Mouse (Mus musculus): ENCODE data around the gene Gm17654. TPM values are rescaled to one million over a fixed set of nuclear protein-coding genes. Genes with fewer than 3 reads are reported as not detected.
"Not testable (repeated sequence)": the region's sequence is repeated elsewhere in the genome, so short reads cannot be mapped to it uniquely, and the experiment has no call there.

Gene Gm17654
- polyA plus RNA-seq, 1 experiment from 2014 or later, result not detected

- not testable (repeated sequence) for H3K4me3 ChIP-seq (ENCODE audit: control insufficient read depth in 1 of 2, insufficient read depth in 1 of 2, low read depth in 1 of 2, low read length in 2 of 2); H3K36me3 ChIP-seq (ENCODE audit: control insufficient read depth, insufficient read depth, low read length); H3K4me1 ChIP-seq (ENCODE audit: control insufficient read depth in 2 of 2, insufficient read depth in 2 of 2, low read length in 2 of 2); H3K4me2 ChIP-seq (ENCODE audit: low read length); ATAC-seq (ENCODE audit: insufficient number of reproducible peaks, insufficient read depth, low FRiP score, low read depth); H3K27me3 ChIP-seq (ENCODE audit: control insufficient read depth, insufficient read depth, low read length); H3K9me3 ChIP-seq (ENCODE audit: control insufficient read depth, low read length); H3K27ac ChIP-seq (replicated peaks in 1 of 2; ENCODE audit: control insufficient read depth in 1 of 2, insufficient read depth in 1 of 2, low read depth in 2 of 2, low read length in 2 of 2); H3K9ac ChIP-seq (ENCODE audit: low read length)
- WGBS, result no CpG with 5 or more reads among the region's 6 CpGs
Observed at GRCm38 (mm10) chr14:43532011-43532383, 46.9 kb downstream of the Gm17654 start.

DNA sequence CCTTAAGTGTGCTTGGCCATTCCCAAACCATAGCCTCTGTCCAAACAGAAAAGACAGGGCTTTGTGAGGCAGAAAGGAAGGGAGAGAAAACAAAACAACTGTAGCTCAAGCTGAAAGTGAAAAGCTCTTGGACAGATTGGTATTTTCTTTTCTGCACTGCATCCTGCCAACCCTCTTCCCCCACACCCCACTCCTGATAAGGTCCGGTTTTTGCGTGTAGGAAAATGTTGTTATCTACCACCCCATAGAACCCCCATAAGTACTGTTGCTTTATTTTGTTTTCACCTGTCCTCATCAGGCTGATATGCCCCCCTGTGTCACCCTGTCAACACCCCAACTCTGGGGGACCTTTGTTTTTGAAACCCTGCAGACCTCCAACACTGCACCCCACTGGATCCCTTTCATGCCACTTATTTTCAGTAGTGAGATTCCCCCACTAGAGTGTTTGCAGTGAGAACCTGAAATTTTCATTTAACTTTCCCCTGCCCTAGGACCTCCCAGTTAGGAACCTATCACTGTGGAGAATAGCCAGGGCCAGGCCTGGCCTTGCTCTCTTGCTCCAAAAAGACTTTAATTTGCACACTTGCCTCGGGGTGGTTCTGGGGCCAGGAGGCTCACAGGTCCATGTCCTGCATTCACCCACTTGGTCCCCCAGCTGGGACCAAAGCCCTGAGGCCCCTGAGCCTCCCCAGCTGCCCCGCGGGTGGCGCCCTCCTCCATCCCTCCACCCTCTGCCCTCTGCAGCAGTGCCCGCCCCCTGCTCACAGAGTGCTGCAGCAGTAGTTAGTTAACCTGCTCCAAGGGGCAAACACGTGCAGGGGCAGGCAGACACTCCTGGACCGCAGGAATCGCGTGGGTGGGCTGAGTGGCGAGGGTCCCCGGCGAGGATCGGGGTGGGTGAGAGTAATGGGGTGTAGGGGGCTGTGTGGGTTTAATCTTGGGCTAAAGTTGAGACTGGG lies 47.6 kb downstream of the Gm17654 start:
- not testable (repeated sequence) for H3K36me3 ChIP-seq (ENCODE audit: control insufficient read depth, insufficient read depth, low read length); H3K4me3 ChIP-seq (ENCODE audit: control insufficient read depth in 1 of 2, insufficient read depth in 1 of 2, low read depth in 1 of 2, low read length in 2 of 2); H3K4me1 ChIP-seq (ENCODE audit: control insufficient read depth in 2 of 2, insufficient read depth in 2 of 2, low read length in 2 of 2); H3K9ac ChIP-seq (ENCODE audit: low read length); ATAC-seq (ENCODE audit: insufficient number of reproducible peaks, insufficient read depth, low FRiP score, low read depth); H3K27me3 ChIP-seq (ENCODE audit: control insufficient read depth, insufficient read depth, low read length); H3K4me2 ChIP-seq (ENCODE audit: low read length); H3K9me3 ChIP-seq (ENCODE audit: control insufficient read depth, low read length)
- WGBS, result 19% methylated on average over 14 of the region's 15 CpGs
- peak overlapping the region in 1 of 2 experiments; percentile 46; a peak in 1 of 4 replicates for H3K27ac ChIP-seq (replicated peaks in 1 of 2; ENCODE audit: control insufficient read depth in 1 of 2, insufficient read depth in 1 of 2, low read depth in 2 of 2, low read length in 2 of 2)

Other genes with a start within 250 kb of the Gm17654 start
- gene 1700001F09Rik, start 231.3 kb downstream of the Gm17654 start, polyA plus RNA-seq (2014; fragmentation: Nextera tagmentation; extraction: Ambion mirVana), result not detected in 2 replicates
- not detected in 2 replicates for gene Gm8138, start 162.8 kb downstream of the Gm17654 start, polyA plus RNA-seq (2014; fragmentation: Nextera tagmentation; extraction: Ambion mirVana)
- gene Gm5799, start 35.6 kb downstream of the Gm17654 start, polyA plus RNA-seq (2014; fragmentation: Nextera tagmentation; extraction: Ambion mirVana), result not detected in 2 replicates
- not detected in 2 replicates for gene Gm10375, start 28.9 kb upstream of the Gm17654 start, polyA plus RNA-seq (2014; fragmentation: Nextera tagmentation; extraction: Ambion mirVana)
- gene Gm8165, start 98.1 kb upstream of the Gm17654 start, polyA plus RNA-seq (2014; fragmentation: Nextera tagmentation; extraction: Ambion mirVana), result not detected in 2 replicates
- 0.88 and 1.1 TPM in 2 replicates for gene Gm7324, start 118.7 kb upstream of the Gm17654 start, polyA plus RNA-seq (2014; fragmentation: Nextera tagmentation; extraction: Ambion mirVana)
- not detected in 2 replicates for gene Gm16506, start 148.3 kb upstream of the Gm17654 start, polyA plus RNA-seq (2014; fragmentation: Nextera tagmentation; extraction: Ambion mirVana)
- gene Gm6526, start 168.7 kb upstream of the Gm17654 start, polyA plus RNA-seq (2014; fragmentation: Nextera tagmentation; extraction: Ambion mirVana), result not detected in 2 replicates
- gene Gm8180, start 205.6 kb upstream of the Gm17654 start, polyA plus RNA-seq (2014; fragmentation: Nextera tagmentation; extraction: Ambion mirVana), result not detected in 2 replicates